Mouse (Mus musculus): ENCODE measurements around the gene Fbrsl1. TPM values are rescaled to one million over a fixed set of nuclear protein-coding genes. Genes with fewer than 3 reads are reported as not detected.

Gene Fbrsl1
- polyA plus RNA-seq, 1 experiment from 2014 or later: 27.7 TPM

DNA sequence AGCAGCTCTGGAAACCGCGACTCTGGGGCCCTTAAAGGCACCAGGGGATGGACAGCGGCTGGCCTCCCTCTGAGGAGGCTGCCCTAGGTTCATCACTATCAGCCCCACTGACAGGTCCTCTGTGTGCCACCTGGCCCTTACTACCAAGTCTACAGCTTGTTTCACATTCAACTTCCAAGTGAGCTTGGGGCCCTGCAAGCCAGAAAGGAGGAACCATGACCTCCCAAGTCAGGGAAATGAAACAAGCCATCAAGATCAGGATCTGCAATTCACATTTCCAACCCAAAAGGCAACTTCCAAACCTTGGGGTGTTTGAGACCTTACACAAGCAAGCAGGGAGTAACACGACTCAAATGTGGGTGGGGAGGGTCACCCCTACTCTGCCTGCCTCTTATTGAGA, 63.0 kb downstream of the Fbrsl1 start:
- Histone ChIP-seq H3K27ac (no peak overlapping the region), H3K4me2 (peak overlapping the region; percentile 58), H3K36me3 (peaks cover 26% of the 10 kb centered on the region), H3K9me3 (no peaks in the 10 kb centered on the region), H3K9ac (replicated peaks) (peak overlapping the region; percentile 84; the same call in 1 of the 2 replicates), H3K27me3 (no peaks in the 10 kb centered on the region), H3K4me1 (replicated peaks) (peaks cover 24% of the 10 kb centered on the region), H3K4me3 (replicated peaks) (peak overlapping the region; percentile 84)
- WGBS: 66% methylated on average over 4 of the region's 4 CpGs
- no peak for ATAC-seq (ENCODE audit: insufficient number of reproducible peaks, insufficient read depth, low FRiP score, low TSS enrichment, low read depth)

DNA sequence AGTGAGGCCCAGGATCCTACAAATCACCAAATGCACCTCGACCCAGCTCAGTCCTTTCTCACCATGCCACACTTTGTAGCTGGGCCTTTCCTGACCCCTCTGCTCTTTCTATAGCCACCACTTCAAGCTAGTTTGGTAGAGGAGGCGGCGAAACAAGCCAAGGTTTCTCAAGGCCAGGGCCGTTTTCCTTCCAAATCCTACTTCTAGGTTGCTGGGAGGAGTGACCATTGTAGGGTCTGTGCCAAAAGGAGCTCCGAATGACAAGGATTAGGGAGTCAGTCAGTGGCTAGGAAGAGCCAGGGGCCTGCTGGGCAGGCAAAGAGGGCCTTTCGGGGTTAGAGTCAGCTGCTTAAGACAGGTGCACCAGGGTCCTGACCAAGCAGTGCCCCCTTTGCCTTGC, 63.8 kb downstream of the Fbrsl1 start:
- WGBS: 85% methylated on average over 6 of the region's 6 CpGs
- no peak overlapping the region for H3K9ac ChIP-seq (replicated peaks)

DNA sequence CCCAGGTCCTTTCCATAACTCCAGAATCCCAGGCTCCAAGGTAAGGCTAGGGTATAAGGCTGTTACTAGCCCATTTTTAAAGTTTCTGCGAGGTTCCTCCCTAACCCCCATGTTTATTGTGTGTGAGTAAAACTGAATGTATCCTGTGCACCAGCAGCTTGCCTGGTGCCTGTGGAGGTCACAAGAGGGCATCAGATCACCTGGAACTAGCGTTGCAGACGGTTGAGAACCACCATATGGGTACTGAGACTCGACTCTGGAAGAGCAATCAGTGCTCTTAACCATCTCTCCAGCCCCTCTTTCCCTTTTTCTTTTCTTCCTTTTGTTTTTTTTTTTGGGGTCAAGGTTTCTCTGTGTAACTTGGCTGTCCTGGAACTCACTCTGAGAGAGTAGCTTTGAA, 68.5 kb downstream of the Fbrsl1 start:
- H3K4me3 ChIP-seq (replicated peaks): no peak overlapping the region
- no peaks in the 10 kb centered on the region for H3K9me3 ChIP-seq
- no peaks in the 10 kb centered on the region for H3K27me3 ChIP-seq
- ATAC-seq (ENCODE audit: insufficient number of reproducible peaks, insufficient read depth, low FRiP score, low TSS enrichment, low read depth): no peak
- peaks cover 77% of the 10 kb centered on the region for H3K36me3 ChIP-seq
- peaks cover 7% of the 10 kb centered on the region for H3K4me1 ChIP-seq (replicated peaks)
- no peak overlapping the region for H3K27ac ChIP-seq
- H3K4me2 ChIP-seq: no peak overlapping the region
- H3K9ac ChIP-seq (replicated peaks): no peak overlapping the region
- 83% methylated on average over 4 of the region's 4 CpGs for WGBS

More for the DNA sequence above, 63.8 kb downstream of the Fbrsl1 start:
- H3K4me1 ChIP-seq (replicated peaks): peaks cover 24% of the 10 kb centered on the region
- no peak for ATAC-seq (ENCODE audit: insufficient number of reproducible peaks, insufficient read depth, low FRiP score, low TSS enrichment, low read depth)
- H3K27me3 ChIP-seq: no peaks in the 10 kb centered on the region
- no peak overlapping the region for H3K27ac ChIP-seq
- H3K4me2 ChIP-seq: peak overlapping the region; percentile 58; the same call in 1 of the 2 replicates
- no peak overlapping the region for H3K4me3 ChIP-seq (replicated peaks)
- no peaks in the 10 kb centered on the region for H3K9me3 ChIP-seq
- H3K36me3 ChIP-seq: peaks cover 31% of the 10 kb centered on the region

DNA sequence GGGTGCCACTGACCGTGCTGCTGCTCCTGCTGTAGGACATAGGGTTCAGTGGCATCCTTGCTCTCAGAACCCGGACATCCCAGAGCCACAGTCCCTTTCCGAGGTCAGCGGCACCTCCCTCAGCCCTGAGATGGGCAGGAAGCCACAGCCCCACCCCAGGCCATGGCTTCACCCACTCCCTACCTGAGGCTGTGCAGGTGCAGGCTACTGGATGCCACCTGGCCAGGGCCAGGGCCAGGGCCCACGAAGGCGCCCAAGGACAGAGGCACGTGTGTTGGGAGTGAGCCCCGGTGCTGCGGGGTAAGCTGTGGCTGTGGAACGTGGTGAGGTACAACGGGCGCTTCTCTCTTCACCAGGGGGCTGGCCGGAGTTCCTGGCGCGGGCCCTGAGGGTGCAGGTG, 69.2 kb downstream of the Fbrsl1 start:
- WGBS: 81% methylated on average over 15 of the region's 15 CpGs
- peaks cover 84% of the 10 kb centered on the region for H3K36me3 ChIP-seq
- no peaks in the 10 kb centered on the region for H3K27me3 ChIP-seq
- no peak overlapping the region for H3K4me2 ChIP-seq
- H3K4me3 ChIP-seq (replicated peaks): no peak overlapping the region
- H3K4me1 ChIP-seq (replicated peaks): 0 out of 2 replicates have a peak, but pooled peaks cover under 1% of the 10 kb centered on the region
- H3K9me3 ChIP-seq: no peaks in the 10 kb centered on the region
- no peak overlapping the region for H3K9ac ChIP-seq (replicated peaks)
- H3K27ac ChIP-seq: no peak overlapping the region
- ATAC-seq (ENCODE audit: insufficient number of reproducible peaks, insufficient read depth, low FRiP score, low TSS enrichment, low read depth): no peak

DNA sequence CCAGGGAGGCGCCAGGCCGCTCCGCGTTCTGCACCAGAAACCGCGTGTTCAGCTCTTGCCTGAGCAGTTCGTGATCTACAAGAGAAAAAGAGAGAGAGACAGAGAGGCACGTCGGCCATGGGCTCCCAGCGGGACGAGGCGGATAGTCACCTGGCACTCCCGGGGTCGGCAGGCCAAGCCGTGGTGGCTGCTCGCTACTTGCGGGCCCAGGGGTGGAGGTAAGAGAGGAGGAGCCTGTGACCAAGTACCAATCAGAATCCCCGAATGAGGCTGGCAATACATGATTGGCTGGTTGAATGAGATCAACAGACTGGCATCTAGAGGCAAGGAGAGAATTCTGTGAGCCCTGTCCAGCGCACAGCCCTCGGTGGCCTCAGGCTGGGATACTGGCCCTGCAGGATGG, 70.1 kb downstream of the Fbrsl1 start:
- Histone ChIP-seq H3K27me3 (no peaks in the 10 kb centered on the region), H3K9me3 (no peaks in the 10 kb centered on the region), H3K36me3 (peaks cover 89% of the 10 kb centered on the region), H3K4me2 (no peak overlapping the region), H3K27ac (no peak overlapping the region), H3K9ac (replicated peaks) (no peak overlapping the region), H3K4me3 (replicated peaks) (no peak overlapping the region), H3K4me1 (replicated peaks) (no peaks in the 10 kb centered on the region)
- 32% methylated on average over 20 of the region's 20 CpGs for WGBS
- no peak; the same call in 1 of the 2 replicates for ATAC-seq (ENCODE audit: insufficient number of reproducible peaks, insufficient read depth, low FRiP score, low TSS enrichment, low read depth)

DNA sequence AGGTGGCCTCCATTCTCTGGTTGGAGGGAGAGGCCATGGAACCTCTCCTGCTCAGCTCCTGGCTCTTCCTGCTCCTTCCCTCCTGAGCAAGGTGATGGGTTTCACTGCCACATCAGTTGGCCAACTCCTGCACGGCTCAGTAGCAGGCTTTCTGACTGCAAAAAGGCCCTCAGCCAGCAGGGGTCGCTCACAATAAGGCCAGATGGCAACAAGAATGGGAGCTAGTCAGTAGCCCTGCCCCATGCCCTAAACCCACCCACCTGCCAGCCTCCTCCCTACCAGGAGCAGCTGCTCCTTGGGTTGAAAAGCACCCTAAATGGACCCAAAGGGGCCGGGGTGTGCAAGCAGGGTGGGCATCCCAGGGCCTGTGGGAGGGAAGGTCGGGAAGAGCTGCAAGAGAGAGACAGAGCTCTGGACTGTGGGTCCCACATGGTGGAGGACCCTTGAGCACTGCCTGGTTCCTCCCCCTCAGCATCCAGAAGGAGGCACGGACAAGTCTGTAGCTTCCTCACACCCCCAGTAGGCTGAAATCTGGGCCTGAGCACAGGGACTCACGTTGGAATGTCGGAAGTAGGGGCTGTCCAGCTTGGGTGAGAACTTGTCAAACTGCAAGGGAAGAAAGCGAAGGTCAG, 71.4 kb downstream of the Fbrsl1 start:
- WGBS: 59% methylated on average over 8 of the region's 8 CpGs
- Histone ChIP-seq H3K9ac (replicated peaks) (no peak overlapping the region), H3K4me3 (replicated peaks) (no peak overlapping the region), H3K27ac (no peak overlapping the region), H3K27me3 (no peaks in the 10 kb centered on the region), H3K36me3 (peaks cover 91% of the 10 kb centered on the region), H3K4me2 (no peak overlapping the region), H3K9me3 (no peaks in the 10 kb centered on the region), H3K4me1 (replicated peaks) (no peaks in the 10 kb centered on the region)
- no peak for ATAC-seq (ENCODE audit: insufficient number of reproducible peaks, insufficient read depth, low FRiP score, low TSS enrichment, low read depth)

DNA sequence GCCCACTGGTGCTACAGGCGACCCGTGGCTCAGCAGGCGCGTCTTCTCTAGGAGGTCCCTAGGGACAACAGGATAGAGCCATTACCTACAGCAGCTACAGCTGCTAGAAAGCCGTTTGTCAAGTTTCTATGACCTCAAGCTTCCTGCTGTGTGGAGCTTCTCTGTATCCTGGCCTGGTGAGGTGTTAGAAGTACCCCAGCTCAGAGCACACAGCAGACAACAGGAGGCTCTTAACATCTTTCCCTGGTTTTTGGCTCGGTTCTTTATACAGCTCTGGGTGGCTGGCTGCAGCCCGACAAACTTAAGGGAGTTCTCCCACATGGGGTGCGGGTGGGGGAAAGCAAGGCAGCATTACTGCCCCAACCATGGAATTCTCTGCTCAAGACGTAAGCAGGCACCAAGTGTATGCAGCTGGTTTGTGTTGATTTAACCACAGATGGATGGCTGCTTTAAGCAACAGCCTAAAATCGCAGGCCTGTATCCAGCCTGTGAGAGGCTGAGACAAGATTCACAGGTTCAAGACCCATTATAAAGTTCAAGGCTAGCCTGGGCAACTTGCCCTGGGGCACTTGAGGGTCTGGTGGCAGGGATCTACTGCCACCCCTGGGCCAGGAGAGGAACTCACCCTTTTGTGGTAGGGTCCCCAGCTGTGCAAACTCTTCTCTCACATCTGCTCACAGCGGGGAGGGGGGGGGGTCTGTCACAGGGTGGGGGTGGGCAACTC, 84.3 kb downstream of the Fbrsl1 start:
- Histone ChIP-seq H3K27ac (0 out of 2 replicates have a peak overlapping the region, but pooled peaks have one; percentile 42), H3K4me1 (replicated peaks) (peaks cover 15% of the 10 kb centered on the region), H3K27me3 (peaks cover 13% of the 10 kb centered on the region), H3K36me3 (peaks cover 43% of the 10 kb centered on the region), H3K4me2 (peak overlapping the region; percentile 84), H3K9me3 (no peaks in the 10 kb centered on the region), H3K9ac (replicated peaks) (peak overlapping the region; percentile 62), H3K4me3 (replicated peaks) (peak overlapping the region; percentile 48)
- ATAC-seq (ENCODE audit: insufficient number of reproducible peaks, insufficient read depth, low FRiP score, low TSS enrichment, low read depth): no peak; the same call in 1 of the 2 replicates
- 28% methylated on average over 11 of the region's 11 CpGs for WGBS

DNA sequence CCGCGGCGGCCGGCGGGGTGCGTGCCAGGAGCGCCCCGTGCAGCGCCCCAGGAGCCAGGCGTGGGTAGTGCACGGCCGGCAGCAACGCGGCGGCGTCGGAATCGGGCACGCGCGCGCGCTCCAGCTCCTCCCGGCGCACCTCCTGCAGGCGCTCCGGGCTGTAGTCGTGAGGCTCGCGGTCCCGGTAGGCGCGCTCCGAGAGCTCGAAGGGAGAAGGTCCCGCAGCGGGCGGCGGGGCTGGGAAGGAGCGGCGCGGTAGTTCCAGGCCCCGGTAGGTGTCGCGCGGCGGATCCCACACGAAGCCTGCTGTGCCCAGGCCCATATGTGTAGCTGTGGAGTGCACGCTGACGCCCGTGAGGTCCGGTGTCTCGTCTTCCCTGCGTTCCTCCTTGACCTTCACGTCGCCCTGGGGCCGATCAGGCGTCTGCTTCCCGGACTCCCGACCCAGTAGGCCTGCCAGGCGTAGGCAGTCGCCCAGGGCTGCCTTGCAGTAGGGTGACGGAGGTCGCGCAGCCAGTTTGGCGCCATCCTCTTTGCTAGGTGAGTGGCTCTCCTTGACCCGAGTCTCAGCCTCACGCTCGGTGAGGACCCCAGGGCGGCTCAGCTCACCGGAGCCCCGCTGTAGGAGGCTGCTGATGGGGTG, 85.0 kb downstream of the Fbrsl1 start:
- under 1% methylated on average over 55 of the region's 72 CpGs for WGBS
- peak overlapping the region; percentile 84 for H3K4me2 ChIP-seq
- H3K9me3 ChIP-seq: no peaks in the 10 kb centered on the region
- peak overlapping the region; percentile 48 for H3K4me3 ChIP-seq (replicated peaks)
- H3K27me3 ChIP-seq: peaks cover 13% of the 10 kb centered on the region
- H3K9ac ChIP-seq (replicated peaks): peak overlapping the region; percentile 62
- peaks cover 15% of the 10 kb centered on the region for H3K4me1 ChIP-seq (replicated peaks)
- peak; percentile 71 for ATAC-seq (ENCODE audit: insufficient number of reproducible peaks, insufficient read depth, low FRiP score, low TSS enrichment, low read depth)
- peak overlapping the region; percentile 53; the same call in 1 of the 2 replicates for H3K27ac ChIP-seq
- peaks cover 37% of the 10 kb centered on the region for H3K36me3 ChIP-seq

DNA sequence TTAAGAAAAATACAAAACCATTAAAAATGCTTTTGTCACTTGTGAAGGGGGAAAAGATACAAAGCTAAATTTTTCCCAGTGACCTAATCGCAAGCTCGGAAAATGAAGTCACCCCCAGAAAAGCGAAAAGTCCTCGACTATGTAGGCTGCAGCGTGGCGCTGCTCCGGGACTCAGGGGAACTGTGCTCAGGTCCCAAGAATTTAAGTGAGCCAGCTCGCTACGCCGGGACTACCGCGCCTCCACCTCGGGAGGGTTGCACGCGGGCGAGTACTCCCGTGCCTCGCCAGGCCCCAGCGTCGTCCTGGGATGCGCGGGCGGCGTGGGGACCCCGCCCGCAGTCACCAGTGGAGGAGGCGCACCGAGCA, 85.5 kb downstream of the Fbrsl1 start:
- peak overlapping the region; percentile 53; the same call in 1 of the 2 replicates for H3K27ac ChIP-seq
- peak; percentile 12; the same call in 1 of the 2 replicates for ATAC-seq (ENCODE audit: insufficient number of reproducible peaks, insufficient read depth, low FRiP score, low TSS enrichment, low read depth)
- peak overlapping the region; percentile 84 for H3K4me2 ChIP-seq
- H3K4me1 ChIP-seq (replicated peaks): peaks cover 17% of the 10 kb centered on the region
- H3K4me3 ChIP-seq (replicated peaks): peak overlapping the region; percentile 48
- H3K27me3 ChIP-seq: peaks cover 13% of the 10 kb centered on the region
- WGBS: 1% methylated on average over 28 of the region's 28 CpGs
- peaks cover 32% of the 10 kb centered on the region for H3K36me3 ChIP-seq
- no peaks in the 10 kb centered on the region for H3K9me3 ChIP-seq
- peak overlapping the region; percentile 62 for H3K9ac ChIP-seq (replicated peaks)

DNA sequence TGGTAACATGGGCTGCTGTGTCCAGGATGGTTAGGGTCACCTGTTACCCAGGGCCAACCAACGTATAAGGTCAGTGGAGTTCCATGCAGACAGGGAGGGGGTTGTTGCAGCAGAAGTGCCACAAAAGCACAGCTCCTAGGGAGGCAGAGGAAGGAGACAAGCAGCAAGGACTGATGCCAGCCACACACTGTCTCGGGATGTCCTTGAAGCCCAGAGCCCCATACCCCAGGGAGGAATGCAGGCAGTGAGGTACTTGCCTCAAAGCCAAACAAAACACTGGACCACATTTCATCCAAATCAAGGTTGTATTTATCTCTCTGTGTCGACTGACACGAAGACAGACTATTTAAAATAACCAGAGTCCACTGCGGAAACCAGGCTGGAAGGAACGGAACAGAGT, 86.8 kb downstream of the Fbrsl1 start:
- H3K9ac ChIP-seq (replicated peaks): no peak overlapping the region
- H3K4me3 ChIP-seq (replicated peaks): no peak overlapping the region
- WGBS: 88% methylated on average over 6 of the region's 6 CpGs
- no peaks in the 10 kb centered on the region for H3K9me3 ChIP-seq
- H3K36me3 ChIP-seq: peaks cover 19% of the 10 kb centered on the region
- no peak overlapping the region for H3K4me2 ChIP-seq
- H3K4me1 ChIP-seq (replicated peaks): peaks cover 19% of the 10 kb centered on the region
- H3K27ac ChIP-seq: no peak overlapping the region
- ATAC-seq (ENCODE audit: insufficient number of reproducible peaks, insufficient read depth, low FRiP score, low TSS enrichment, low read depth): no peak
- peaks cover 13% of the 10 kb centered on the region for H3K27me3 ChIP-seq

DNA sequence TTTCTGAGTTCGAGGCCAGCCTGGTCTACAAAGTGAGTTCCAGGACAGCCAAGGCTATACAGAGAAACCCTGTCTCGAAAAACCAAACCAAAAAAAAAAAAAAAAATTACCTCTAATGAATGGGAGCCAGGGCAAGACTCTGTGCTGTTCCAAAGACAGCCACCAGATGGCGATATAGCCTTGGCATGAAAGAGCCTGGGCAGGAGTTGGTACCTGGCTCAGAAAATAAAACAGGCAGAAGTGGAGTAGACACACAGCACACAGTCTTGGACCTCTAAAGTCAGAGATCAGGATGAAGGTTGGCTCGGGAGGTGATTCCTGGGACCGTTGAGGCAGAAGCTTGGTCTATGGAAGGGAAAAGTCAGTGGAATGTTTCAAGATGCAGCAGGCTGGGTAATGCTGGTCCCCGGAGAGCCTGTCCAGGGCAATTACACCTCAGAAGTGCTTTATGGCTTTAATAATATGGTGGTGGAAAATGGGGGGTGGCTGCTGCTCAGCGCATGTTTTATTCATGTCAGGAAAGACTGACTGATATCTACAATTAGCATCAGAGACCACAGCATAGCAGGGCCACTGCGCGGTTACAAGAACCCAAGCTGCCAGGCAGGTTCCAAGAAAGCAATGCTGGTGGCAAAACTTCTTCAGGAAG, 90.6 kb downstream of the Fbrsl1 start:
- no peak overlapping the region for H3K27ac ChIP-seq
- H3K9ac ChIP-seq (replicated peaks): no peak overlapping the region
- H3K4me3 ChIP-seq (replicated peaks): no peak overlapping the region
- H3K4me1 ChIP-seq (replicated peaks): peaks cover 5% of the 10 kb centered on the region; the same call in 1 of the 2 replicates
- H3K27me3 ChIP-seq: peaks cover 25% of the 10 kb centered on the region
- no peak overlapping the region for H3K4me2 ChIP-seq
- WGBS: 31% methylated on average over 9 of the region's 9 CpGs
- H3K9me3 ChIP-seq: no peaks in the 10 kb centered on the region
- H3K36me3 ChIP-seq: no peaks in the 10 kb centered on the region
- ATAC-seq (ENCODE audit: insufficient number of reproducible peaks, insufficient read depth, low FRiP score, low TSS enrichment, low read depth): peak; percentile 50; the same call in 1 of the 2 replicates
